Mouse (Mus musculus): ENCODE results near the gene Mat2a. TPM values are rescaled to one million over a fixed set of nuclear protein-coding genes. Genes with fewer than 3 reads are reported as not detected.

Gene Mat2a
- total RNA-seq, 2 experiments from 2014 or later: 211 to 387 TPM

DNA sequence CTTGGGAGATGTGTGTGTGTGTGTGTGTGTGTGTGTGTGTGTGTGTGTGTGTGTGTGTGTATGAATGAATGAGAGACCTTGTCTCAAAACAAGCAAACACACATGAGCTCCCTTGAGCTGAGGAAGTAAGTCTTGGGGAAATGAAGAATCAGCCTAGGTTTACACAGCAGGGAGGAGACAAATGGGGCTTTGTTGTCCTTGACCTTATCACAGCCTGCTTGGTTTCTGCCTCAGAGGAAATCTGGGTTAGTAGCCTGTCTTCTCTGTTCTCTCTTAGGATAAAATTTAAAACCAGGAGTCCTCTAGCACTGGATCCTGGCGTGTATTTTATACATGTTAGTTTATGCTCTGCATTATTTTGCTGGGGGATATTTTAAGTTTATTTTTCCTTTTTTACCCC is 19.6 kb downstream of the Mat2a start:
- no peak for ATAC-seq (replicated peaks; ENCODE audit: poor library complexity, severe bottlenecking)

DNA sequence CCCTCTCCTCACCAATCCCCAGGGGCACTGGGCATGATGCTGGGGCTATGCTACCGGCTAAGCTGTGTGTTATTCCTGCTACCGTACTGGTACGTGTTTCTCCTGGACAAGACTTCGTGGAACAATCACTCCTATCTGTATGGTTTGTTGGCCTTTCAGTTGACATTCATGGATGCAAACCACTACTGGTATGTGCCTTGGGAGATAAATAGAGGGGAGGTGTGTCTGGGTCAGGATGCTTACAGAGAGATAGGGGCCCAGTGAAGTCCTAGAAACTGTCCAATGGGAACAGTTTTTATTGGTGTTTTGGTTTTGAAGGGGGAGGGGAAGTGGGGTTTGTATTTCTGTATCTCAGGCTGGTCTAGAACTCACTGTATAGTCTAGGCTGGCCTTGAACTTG is 21.1 kb downstream of the Mat2a start:
- ATAC-seq (replicated peaks; ENCODE audit: poor library complexity, severe bottlenecking): no peak

DNA sequence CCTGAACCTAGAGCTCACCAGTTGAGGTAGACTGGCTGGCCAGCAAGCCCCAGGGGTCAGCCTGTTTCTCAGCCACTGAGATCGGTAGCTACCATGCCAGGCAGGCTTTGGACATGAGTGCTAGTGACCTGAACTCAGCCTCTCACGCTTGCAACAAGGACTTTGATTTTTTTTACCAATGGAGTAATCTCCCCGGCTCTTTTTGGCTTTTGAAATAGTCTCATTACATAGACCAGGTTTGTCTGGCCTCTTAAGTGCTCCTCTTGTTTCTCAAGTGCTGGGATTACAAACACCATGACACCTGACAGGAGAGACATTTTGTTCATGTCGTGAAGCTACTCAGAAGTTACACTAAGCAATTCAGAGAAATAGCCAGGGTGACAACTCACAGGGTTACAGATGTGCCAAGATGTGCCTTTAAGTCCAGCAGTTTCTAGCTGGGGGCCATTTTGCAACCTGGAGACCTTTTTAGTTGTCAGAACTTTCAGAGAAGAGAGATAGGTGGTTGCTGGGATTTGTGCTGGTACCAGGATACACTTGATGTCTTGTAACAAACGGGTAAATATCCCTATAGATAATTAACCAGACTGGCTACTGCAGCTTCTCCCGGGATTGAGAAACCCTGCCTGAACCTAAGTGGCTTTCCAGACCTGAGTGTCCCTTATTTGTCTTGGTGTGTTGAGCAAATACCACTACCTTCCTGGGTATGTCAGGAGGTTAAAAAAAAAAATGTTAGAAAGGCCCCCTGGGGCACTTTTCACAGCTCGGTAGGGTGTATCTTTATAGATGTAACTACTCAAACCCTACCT is 23.2 kb downstream of the Mat2a start:
- no peak for ATAC-seq (replicated peaks; ENCODE audit: poor library complexity, severe bottlenecking)

DNA sequence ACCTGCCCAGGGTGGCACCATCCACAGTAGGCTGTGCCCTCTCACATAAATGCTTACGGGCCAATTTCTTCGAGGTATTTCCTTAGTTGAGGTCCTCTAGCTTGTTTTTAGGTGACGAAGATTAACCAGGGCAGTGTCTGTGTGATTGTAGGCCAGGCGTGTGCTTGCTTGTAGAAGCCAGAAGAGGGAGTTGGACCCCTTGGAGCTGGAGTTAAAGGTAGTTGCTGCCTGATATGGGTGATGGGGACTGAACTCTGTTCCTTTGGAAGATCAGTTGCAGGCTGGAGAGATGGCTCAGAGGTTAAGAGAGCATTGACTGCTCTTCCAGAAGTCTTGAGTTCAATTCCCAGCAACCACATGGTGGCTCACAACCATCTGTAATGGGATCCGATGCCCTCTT is 24.2 kb downstream of the Mat2a start:
- no peak for ATAC-seq (replicated peaks; ENCODE audit: poor library complexity, severe bottlenecking)

DNA sequence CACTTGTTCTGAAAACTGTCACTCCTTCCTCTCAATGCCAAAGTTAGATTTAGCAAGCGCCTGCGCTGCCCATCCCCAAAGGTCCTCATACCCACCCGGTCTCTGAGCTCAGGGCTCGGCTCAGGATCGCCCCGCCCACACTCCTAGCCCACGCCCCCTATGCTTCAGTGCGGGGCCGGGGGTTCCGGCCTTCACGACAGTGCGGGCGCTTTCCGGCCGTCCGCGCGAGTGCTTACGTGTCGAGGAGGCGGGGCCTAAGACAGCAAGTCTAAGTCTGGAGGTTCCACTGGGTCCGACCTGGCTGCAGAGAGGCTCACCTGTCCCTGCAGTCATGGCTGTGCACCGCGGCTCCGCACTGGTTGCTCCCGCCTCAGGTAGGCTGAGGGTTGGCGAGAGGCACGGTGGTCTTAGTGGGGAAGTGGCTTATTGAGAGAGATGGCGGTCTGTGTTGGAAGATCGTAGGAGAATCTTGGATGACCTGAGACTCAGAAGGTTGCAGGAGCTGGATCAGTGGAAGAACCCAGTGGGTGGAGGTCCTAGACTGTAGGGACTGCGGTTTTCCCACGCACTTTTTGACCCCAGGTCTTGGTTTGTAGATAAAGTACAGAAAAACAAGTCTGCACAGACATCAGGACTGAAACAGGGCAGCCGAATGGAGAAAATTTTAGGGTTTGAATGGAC is 25.1 kb downstream of the Mat2a start, which contains the start of gene Ggcx:
Gene Ggcx, plus strand, starts transcription at position 233 of the 681 bp plus-strand sequence.
- peak; percentile 91 for ATAC-seq (replicated peaks; ENCODE audit: poor library complexity, severe bottlenecking)

DNA sequence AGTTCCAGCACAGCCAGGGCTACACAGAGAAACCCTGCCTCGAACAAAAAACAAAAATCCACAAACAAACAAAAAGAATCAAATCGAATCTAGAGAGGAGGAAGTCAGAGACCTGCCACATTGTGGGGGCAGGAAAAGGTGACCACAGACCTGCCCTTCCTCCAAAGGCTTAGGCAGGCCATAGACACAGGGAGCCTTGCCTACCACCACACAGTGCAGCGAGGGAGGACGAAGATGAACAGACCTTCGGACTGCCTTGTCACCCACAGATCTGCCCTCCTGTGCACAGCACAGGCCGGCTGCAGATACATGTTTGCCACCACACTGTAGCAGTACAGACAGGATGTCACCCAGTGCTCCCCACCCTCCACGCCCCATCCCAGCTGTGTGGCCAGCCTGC is 28.8 kb downstream of the Mat2a start:
- peak; percentile 63 for ATAC-seq (replicated peaks; ENCODE audit: poor library complexity, severe bottlenecking)

DNA sequence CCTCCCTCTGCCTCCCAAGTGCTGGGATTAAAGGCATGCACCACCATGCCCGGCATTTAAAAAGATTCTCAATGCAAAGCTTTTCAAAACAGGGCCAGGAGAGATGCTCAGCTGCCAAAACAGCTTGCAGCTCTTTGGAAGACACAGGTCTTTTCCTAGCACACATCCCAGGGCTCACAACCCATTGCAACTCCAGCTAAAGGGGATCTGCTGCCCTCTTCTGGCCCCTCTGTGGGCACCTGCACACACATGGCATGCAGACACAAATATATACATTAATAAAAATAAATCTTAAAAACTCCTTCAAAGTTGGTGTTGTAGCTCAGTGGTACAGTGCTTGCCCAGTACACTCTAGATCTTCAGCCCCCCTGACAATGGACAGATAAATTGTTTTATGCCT is 29.4 kb downstream of the Mat2a start:
- ATAC-seq (replicated peaks; ENCODE audit: poor library complexity, severe bottlenecking): no peak

DNA sequence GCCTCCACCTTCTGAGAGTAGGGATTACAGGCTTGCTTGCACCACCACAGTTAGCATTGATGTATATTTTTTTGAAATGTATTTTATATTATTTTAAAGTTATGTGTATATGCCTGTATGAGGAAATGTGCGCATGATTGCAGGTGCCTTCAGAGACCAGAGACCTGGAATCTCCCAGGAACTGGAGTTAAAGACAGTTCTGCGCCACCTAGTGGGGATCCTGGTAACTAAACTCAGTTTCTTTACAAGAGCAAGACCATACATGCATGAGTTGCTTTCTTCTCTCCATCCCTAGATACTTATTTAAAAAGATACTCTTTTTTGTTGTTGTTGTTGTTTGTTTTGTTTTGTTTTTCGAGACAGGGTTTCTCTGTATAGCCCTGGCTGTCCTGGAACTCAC is 29.8 kb downstream of the Mat2a start:
- no peak for ATAC-seq (replicated peaks; ENCODE audit: poor library complexity, severe bottlenecking)

DNA sequence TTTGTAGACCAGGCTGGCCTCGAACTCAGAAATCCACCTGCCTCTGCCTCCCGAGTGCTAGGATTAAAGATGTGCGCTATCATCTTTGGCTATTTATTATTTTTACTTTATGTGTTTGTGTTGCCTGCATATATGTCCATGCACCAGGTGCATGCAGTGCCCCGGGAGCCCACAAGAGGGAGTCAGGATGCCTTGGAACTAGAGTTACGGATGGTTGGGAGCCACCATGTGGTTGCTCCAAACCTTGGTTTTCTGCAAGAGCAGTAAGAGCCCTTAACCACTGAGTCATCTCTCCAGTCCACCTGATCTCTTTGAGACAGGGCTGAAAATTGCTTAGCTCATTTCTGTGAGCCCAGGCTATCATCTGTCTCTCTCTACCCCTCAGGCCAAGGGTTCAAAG is 32.2 kb downstream of the Mat2a start:
- peak; percentile 91 for ATAC-seq (replicated peaks; ENCODE audit: poor library complexity, severe bottlenecking)

DNA sequence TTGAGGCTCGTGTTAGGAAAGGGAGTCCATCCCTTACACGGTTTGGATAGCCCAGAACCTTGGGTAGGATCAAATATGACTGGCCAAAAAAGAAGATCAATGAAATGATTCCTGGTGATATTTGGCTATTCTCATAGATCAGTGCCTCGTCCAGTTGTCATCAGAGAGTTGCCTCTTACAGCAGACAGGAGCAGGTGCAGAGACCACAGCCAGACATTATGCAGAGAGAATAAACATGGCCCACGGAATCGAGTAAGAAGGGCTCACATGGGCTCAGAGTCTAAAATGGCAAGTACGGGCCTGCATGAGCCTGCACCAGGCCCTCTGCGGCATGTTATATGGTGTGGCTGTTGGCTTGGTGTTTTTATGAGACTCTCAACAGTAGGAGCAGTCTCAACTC is 34.0 kb downstream of the Mat2a start:
- ATAC-seq (replicated peaks; ENCODE audit: poor library complexity, severe bottlenecking): no peak

DNA sequence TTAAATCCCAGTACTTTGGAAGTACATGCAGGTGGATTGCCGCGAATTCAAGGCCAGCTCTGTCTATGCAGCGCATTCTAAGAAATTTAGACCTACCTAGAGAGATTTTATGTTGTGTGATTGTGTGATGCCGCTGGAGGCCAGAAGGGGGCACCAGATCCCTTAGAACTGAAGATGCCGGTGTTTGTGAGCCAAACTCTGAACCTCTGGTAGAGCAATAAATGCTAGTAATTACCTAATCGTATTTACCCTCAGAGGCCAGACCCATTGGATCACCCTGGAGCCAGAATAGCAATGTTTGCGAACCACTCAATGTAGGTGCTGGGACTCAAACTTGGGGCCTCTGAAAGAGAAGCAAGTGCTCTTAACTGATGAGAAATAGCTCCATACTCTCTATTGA is 37.5 kb downstream of the Mat2a start:
- ATAC-seq (replicated peaks; ENCODE audit: poor library complexity, severe bottlenecking): peak; percentile 95

DNA sequence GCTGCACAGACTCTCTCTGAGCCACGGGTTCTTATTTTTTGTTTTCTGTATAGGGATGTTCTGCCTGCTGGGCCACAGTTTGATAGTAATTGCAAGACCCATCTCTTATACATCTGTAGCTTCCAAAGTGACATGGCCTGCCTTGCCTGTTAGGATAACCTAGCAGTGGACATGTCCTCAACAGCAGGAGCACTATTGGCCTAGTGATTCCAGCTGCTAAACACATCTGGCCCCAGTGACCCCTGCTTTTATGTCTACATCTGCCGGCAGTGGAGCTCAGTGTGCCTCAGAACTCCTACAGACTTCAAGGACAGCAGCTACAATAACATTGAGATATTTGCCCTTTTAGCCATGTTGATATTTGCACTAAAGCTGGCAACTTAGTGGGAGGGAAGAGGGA is 39.4 kb downstream of the Mat2a start:
- ATAC-seq (replicated peaks; ENCODE audit: poor library complexity, severe bottlenecking): no peak

DNA sequence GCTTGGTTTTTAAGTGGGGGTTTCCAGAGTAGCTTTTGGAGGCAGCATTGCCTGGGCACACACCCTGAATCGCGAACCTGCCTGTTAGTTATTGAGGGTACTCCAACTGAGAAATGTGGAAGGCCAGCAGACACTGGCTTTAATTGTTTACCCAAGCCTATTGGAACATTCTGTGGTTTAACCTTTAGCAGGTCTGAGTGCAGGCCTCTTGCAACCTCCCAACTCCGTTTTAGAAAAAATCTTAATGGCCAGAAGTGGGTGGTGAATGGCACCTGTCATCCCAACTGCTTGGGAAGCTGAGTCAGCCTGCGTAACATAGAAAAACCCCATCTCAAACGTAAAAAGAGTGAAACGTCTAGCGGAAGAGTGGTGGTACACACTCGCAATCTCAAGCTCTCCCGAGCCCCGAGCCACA is 42.5 kb downstream of the Mat2a start:
- no peak for ATAC-seq (replicated peaks; ENCODE audit: poor library complexity, severe bottlenecking)

DNA sequence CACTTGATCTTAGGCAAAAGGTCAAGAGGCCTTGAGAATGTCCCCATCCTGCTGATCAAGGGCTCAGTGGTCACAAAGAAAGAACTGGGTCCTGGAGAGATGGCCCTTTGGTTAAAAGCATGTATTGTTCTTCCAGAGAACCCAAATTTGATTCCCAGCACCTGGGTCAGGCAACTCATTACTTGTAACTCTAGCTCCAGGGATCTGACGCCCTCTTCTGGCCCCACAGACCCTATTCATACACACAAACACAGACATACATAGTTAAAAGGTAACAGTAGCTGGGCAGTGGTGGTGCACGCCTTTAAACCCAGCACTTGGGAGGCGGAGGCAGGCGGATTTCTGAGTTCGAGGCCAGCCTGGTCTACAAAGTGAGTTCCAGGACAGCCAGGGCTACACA is 47.0 kb downstream of the Mat2a start:
- ATAC-seq (replicated peaks; ENCODE audit: poor library complexity, severe bottlenecking): no peak

DNA sequence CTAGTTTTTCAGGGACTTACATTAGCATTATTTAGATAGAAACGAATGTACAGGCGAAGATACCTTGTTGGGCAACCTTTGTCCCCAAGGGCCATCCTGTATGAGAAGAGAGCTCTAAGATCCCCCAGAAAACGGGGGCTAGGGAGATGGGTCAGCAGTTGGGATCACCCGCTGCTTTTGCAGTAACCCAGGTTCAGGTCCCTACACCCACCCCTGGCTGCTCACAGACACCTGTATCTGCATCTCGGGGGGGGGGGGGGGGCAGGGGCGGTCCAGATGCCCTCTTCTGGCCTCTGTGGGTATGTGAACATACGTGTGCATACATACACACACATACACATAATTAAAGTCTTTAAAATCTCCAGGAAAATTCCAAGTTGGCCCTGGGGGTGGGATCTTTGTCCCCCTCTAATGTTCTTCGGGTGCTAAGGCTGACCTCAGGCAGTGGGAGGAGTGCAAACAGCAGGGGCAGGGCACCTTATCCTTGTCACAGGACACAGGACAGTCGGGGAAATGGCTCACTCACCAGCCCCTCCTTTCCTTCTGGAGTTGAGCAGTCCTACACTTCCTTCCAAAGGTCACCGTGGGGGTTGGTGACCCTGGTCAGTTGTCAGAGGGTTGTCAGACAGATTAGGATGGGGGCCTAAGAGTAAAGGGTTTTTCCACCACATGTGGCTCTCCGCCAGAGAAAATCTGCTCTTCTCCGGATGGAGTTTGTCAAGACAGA is 48.4 kb downstream of the Mat2a start:
- ATAC-seq (replicated peaks; ENCODE audit: poor library complexity, severe bottlenecking): no peak

DNA sequence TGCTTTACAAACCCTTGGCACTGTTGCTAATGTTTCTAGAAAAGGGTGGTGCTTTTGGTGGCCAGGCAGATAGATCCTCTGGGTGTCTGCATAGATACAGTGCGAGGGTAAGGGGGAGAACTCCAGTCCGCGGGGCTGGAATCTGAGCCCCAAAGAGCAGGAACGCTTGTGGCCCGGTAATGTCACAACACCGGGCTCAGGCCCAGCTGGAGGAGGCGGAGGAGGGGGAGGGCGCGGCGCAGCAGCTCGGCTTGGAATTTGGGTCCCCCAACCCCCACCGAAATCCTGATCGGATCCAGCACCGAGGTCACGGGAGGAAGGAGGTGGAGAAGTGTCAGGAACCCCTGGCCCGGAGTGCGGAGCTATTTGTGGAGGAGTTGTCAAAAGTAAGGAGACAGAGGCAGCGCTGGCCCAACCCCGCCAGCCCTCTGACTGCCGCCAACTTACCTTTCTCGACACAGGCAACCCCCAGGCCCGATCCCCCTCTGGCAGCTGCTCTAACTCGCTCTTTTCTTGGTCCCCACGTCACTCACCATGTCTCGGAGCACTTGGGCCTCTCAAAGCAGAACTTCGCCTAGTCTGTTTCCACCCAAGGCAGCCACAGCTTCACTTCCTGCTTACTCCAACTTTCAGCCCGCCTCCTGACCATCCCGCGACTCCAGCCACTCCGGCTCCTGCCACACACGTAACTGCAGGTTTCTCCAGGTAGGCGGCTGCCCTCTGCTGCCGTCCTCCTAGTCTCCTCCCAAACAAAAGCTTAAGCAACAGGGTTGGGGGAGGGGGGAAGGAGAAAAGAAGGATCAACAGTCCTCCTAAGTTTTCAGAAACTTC is 49.2 kb downstream of the Mat2a start, which contains the start of gene Vamp8:
Gene Vamp8, minus strand, starts transcription at position 763 of the 831 bp plus-strand sequence.
- ATAC-seq (replicated peaks; ENCODE audit: poor library complexity, severe bottlenecking): peak; percentile 79

DNA sequence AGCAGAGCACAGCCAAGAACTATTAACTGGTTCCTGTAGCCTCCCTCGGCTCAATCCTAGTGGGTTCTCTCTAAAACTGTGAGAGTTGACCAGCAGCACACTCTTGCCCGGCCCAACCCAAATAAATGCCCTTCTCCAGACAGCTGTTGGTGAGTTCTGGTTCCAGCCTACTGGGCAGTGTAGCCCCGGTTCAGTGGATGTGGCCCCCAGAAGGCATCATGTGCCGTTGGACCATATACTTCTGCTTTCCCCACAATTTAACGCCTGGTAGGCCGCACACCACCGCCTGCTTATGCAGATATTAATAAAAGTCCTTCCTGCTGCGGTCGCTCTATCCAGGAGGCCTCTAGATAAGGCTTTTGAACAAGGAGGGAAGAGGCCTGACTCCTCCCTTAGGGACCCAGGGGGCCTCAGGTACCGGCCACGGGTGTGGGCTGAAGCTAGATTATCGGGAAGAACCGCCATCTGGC is 49.9 kb downstream of the Mat2a start:
- peak; percentile 75 for ATAC-seq (replicated peaks; ENCODE audit: poor library complexity, severe bottlenecking)

DNA sequence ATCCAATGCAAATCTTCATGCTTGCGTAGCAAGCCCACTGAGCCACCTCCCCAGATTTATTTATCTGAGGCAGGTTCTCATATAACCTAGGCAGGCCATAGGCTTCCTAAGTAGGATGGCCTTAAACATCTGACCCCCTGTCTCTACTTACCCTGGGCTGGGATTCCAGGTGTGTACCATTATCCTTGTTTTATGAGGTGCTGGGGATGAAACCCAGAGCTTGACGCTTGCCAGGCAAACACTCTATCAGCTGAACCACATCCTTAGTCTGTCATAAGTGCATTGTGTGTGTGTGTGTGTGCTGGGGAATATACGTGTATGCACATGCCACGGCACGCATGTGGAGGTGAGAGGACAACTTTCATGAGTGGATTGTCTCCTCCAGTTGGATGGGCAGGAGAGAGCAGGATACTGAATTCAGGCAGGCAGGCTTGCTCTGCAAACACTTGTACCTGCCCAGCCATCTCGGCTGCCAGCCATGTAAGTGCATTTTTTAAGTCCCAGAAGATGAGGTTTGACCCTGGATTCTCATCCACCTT is 50.5 kb downstream of the Mat2a start:
- no peak for ATAC-seq (replicated peaks; ENCODE audit: poor library complexity, severe bottlenecking)

DNA sequence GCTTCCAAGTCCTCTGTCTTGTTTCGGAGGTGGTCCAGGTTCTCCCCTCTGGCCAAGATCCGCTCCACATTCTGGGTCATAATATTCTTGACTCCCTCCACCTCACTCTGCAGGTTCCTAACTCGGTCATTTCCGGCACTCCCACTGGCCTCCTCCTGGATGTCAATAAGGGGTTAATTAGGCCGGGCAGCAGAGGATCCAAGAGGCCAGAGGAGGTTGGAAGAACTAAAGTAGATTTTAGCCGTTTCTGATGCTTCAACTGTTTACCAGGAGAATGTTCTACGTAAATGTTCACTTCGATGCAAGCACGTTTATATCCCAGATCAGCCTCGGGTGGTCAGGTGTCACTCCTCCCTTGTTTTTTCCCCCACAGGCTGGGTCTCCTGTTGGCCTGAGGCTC is 51.1 kb downstream of the Mat2a start:
- ATAC-seq (replicated peaks; ENCODE audit: poor library complexity, severe bottlenecking): no peak

DNA sequence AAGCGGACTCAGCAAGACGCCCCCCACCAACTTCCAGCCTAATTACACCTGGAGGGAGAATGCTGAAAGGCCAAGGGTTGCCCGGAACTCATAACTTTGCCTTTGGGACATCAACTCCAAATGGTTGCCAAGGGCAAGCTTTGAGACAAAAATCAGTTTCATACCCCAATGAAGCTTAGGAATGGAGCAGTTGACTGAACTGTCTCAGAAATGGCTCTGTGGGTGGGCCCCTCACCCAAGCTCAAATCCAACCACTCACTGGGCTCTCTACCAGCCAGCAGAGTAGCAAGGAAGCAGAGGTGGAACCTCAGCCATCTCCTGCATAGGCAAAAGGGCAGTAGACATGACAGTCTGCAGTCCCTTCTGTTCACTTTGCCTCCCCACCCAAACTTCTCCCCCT is 51.5 kb downstream of the Mat2a start:
- ATAC-seq (replicated peaks; ENCODE audit: poor library complexity, severe bottlenecking): no peak

Measured in granulocyte monocyte progenitor cell, adult 5-6 weeks (primary cell).